Mouse (Mus musculus) cerebellum, adult 9-10 months (tissue): Measurements from ENCODE around the gene Olfr427.
"Not testable (repeated sequence)": the region's sequence is repeated elsewhere in the genome, so short reads cannot be mapped to it uniquely, and the experiment has no call there.

Source experiments
- DNase-seq: peaks from one replicate; pipeline ENCODE4 v3.0.0; 2022

Olfr427 gene

DNA sequence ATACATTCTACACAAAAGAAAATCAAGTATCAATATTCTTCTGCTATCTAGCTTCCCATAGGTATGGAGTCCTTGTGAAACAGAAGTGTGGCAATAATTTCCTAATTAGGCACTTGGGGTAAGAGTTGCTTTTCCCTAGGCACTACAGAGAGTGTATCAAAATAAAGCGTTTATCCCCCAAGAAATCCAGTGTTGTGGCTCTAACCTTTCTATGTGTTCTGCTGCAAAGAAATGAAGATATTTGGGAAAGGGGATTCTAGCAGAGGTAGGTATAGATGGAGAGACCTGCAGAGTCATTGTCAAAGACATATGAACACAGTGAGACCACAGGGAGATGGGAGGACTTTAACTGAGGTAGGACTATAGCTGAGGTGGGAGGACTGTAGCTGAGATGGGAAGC, at the start of gene Olfr427:
TSS of gene Olfr427 (plus strand) at position 301 of the 400 bp plus-strand sequence.
- no peak for DNase-seq

DNA sequence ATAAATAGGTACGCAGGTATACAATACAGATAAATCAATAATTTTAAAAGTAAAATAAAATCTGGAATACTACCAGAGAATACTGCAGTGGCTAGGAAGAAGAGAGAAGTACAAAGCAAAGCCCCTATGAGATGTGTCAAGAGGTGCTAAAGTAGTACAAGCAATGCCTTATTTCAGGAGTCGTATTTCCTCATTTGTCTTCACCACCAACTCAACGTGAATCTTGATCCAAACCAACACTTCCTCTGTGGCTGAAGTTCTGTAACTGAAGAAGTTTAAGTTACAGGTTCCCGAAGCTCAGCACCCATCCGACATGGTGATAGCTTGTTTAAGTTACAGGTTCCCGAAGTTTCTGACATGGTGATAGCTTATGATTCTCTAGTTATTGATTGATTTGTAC, 48.5 kb upstream of the Olfr427 start:
- not testable (repeated sequence) for DNase-seq

DNA sequence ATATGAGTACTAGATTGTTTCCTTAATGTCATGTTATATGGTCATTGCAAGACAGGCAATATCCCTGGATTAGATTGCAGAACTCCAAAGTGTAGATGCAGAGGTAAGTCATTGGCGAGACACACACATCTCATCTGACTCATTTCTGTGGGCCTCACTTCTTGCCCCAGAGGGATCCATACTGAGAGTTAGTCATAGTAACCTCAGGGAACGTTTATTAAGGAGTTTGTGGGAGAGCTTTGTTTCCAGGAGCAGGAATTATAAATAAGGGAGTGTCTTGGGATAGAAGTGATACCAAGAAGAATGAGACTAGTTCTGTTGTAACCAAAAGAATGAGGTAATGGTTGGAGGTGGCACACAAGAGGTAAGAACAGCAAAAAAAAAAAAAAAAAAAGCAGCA, 47.8 kb upstream of the Olfr427 start, which contains the start of gene Olfr432:
TSS of gene Olfr432 (plus strand) at position 313 of the 400 bp plus-strand sequence.
- DNase-seq: no peak

DNA sequence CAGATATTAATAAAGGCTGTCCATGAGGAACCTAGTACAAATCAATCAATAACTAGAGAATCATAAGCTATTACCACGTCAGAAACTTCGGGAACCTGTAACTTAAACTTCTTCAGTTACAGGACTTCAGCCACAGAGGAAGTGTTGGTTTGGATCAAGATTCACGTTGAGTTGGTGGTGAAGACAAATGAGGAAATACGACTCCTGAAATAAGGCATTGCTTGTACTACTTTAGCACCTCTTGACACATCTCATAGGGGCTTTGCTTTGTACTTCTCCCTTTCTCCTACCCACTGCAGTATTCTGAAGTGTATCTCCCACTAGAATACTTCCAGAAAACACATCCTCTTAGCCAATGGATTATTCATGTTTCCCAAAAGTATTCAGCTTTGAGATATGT, 47.3 kb upstream of the Olfr427 start:
- DNase-seq: not testable (repeated sequence)

DNA sequence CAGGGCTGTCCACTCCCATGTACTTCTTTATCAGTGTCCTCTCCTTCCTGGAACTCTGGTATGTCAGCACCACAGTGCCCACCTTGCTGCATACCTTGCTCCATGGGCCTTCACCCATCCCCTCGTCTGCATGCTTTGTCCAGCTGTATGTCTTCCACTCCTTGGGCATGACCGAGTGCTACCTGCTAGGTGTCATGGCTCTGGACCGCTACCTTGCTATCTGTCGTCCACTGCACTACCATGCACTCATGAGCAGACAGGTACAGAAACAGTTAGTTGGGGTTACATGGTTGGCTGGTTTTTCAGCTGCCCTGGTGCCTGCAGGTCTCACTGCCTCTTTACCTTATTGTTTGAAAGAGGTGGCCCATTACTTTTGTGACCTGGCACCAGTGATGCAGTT, 46.2 kb upstream of the Olfr427 start:
- DNase-seq: no peak

DNA sequence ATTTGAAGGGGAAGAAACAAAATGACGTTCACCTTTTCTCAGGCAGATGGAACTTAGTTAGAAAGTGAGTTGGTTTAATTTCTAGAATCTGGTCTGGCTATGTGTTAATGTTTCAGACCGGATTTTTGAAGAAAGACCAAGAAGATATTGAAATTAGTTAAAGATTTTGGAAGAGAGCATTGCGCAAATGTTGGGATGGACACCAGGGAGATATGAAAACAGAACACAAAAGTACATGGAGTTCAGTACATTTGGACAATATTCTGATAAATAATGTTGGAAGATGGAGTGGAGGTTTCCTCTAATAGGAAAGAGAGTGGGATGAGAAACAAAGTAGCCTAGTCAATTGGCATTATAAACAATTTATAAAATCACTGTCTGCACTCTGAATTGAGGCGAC, 45.2 kb upstream of the Olfr427 start:
- no peak for DNase-seq

DNA sequence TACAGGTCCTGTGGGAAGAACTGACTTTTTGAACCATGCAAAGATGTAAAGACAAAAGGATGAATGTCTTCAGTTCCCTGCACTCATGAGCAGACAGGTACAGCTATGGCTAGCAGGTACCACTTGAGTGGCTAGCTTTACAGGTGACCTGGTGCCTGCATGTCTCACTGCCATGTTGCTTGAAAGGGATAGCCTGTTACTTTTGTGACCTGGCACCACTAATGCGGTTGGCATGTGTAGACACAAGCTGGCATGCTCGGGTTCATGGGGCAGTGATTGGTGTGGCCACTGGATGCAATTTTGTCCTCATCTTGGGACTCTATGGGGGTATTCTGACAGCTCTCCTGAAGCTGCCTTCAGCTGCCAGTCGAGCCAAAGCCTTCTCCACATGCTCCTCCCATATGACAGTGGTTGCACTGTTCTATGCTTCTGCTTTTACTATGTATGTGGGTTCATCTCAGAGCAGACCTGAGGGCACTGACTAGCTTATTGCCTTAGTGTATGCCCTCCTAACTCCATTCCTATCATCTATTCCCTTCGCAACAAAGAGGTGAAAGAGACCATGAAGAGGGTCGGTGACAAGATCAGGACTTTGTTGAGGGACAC, 44.7 kb upstream of the Olfr427 start:
- no peak for DNase-seq

DNA sequence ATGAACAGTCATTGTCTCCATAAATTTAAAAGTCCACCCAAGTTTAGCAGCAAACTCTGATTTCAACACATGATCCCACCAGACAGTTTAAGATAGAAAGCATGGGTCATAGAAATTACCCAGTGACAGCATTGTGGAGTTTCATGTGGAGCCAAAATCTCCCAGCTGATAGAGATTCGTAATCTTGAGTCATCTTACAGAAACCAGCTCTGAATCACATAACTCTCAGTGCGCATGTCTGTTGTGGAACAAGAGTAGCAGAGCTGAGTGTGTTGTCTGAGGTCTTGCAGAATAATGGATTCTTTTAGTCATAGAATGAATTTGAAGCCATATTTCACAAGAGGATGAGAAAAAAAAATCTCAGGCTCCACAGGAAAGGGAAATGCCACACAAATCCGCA, 43.7 kb upstream of the Olfr427 start:
- DNase-seq: no peak

DNA sequence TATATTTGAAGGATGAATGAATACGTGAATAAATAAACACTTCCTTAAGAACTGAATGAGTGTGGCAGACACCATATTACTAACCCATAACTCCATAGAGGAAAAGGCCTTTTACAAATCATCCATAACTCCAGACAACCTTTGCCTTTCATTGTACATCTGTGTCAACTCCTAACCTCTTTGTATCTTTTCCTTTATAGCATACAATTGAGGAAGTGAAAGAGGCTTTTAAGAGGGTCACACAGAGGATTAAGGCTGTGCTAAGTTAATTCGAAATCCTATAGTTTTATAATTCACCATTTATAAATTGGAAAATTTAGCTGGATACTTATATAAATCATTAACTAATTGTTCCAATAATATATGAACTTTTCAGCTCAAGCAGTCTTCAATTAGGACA, 41.4 kb upstream of the Olfr427 start:
- DNase-seq: no peak

DNA sequence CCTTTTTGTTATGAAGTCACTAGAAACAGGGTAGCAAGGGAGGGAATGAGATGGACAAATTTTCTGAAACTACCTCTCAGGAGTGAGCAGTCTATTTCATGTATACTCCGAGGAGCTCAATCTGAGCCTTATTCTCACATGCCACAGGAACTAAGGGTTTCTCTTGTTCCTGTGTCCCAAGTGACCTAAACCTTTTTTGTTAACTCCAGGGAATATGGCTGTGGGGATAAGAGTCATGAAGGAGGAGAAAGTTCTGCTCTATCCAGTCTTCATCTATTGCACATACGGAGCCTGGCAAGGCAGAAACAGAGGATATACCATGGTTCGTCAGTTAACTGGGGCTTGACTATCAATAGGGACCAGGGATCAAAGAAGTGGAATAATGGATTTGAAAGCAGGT, 30.4 kb upstream of the Olfr427 start, which contains the start of gene Olfr430:
TSS of gene Olfr430 (plus strand) at position 301 of the 400 bp plus-strand sequence.
- DNase-seq: no peak

DNA sequence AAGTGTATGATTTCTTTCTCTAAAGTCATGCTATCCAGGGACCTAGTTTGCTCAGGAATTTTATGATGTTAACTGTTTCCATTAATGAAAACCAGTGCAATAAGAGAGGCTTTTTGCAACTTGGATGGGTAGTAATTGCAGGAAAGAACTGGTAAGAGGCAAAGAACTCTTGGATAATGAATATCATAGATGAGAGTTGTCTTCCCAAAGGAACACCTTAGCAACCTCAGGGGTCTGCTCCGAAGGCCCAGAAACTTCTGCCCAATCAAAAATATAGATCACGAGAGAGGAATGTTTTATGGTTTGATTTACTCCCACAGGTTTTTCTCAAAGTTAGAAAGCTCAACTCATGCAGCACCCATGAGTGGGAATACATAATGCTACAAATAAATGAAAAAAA, 12.7 kb upstream of the Olfr427 start, which contains the start of gene Olfr429:
TSS of gene Olfr429 (plus strand) at position 301 of the 400 bp plus-strand sequence.
- DNase-seq: no peak

DNA sequence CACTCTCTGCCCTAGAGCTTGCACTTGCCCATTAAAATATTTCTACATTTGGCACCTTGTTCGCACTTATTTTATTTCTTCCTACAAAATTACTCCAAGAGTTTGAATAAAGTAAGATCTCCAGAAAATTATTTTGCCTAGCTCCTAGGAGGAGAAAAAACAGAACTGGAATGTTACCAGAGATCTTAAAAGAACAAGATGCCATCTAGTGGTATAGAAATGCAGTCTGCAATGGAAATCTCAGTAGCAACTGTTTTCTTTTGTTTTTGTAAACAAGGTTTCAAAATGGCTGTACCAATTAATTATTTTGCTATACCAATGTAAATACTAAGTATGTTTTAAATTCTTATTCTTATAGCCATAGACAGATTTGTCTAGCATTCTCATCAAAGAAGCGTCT, 7.0 kb downstream of the Olfr427 start:
- no peak for DNase-seq

DNA sequence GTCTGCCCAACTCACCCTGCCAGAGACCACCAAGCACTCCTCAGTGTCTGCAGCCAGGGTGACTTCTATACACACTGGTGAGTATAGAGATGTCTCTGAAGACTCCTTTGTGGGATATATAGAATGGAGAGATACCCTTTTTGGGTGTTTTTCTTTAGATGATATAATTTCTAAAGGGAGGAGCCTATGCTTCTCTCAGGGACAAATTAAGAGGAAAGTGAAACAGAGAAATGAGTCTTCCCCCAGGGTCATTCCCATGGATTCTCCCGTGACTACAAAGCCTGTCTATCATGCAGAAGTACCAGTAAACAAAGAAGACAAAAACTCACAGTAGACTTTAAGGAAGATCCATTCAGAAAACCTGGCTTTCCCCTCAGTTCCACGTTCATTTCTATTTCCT, 24.4 kb downstream of the Olfr427 start, which contains the start of gene Olfr231:
TSS of gene Olfr231 (minus strand) at position 101 of the 400 bp plus-strand sequence.
- DNase-seq: no peak

DNA sequence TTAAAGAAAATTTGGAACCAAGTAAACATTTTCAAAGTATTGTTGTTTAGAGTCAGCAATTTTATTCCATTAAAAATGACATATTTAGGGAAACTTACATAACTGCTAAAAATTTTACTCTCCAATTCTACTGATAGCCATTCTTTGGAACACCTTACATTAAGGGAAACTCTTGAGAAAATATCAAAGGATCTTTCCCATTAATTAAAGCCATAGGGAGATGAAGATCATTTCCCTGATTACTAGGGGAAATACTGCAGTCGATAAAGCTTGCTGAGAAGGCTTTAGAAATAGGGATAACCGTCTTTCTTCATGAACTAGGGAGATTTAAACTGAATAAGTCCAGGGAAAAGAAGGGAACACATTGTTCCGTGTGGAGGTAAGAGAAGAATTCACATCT, 34.5 kb downstream of the Olfr427 start, which contains the start of gene Olfr424:
TSS of gene Olfr424 (plus strand) at position 301 of the 400 bp plus-strand sequence.
- no peak for DNase-seq

DNA sequence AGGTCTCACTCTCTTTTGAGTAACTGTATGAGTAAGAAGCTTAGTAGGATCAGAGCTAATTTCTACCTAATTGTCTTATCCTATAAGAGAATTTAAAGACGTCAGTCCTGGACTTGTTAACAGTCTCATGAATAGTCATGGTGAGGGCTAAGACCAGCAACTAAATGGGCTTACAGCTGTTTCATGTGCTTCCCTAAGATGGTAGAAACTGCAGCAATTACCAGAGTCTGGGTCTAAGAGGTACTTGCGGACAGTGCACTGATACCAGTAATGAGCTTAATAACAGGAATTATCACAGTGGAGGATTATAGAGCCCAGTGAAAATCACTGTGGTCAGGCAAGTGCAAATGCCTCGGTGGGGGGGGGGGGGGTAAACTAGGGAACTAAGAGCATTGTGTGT, 35.3 kb downstream of the Olfr427 start:
- DNase-seq: no peak

DNA sequence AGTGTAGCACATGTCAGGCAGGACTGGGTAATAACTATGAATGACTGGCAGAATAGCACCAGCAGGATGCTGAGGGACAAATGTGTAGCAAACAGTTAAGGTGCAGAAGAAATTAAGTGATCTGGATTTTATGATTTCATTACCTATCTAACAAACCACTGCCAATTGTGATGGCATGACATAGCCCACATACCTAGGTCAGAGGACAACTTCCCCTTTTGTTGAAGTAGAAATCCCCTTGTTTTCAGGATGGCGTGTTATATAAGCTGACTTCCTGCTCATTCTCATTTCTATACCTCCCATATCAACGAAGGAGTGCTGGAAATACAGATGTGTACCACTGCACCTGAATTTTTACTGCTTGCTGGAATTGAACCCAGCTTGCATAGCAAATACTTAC, 44.7 kb downstream of the Olfr427 start:
- DNase-seq: no peak

DNA sequence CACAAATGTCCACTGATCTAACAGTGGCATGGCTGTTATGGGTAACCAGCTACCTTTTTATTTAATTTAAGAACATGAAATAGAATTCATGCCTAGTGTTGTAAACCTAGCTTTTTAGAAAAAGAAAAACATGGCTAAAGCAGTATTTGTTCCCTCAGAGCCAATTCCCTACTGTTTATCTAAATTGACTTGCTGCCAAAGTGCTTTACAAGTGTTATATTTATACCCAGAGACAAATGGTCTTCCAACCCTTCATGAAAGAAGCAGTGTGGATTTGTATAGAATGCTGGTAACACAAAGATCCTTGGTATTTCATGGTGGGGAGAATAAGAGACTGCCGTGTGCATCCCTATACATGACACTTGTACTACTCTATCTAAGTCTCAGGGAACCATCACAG, 50.0 kb downstream of the Olfr427 start:
- no peak for DNase-seq

DNA sequence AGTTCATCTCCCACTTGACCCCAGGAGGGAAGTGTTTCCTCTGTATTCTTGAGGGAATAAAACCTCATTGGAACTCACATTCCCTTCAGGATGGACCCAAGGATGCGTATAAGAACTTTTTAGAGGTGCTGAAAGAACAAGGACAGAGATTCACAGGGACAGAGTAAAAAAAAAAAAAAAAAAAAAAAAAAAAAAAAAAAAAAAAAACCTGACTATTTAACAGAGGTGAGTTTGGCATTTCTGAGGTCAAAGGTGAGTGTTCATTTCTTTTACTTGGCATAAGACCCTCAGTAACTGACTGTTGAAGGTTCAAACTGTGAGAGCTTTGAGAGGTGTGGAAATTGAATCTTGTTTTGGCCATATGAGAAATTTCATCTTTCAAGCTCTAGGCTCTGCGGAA, 52.6 kb downstream of the Olfr427 start:
- DNase-seq: no peak
